Mouse (Mus musculus) liver, adult 2 months (tissue): ENCODE data around the gene Cbx3.

Source experiments
- CTCF ChIP-seq: fragments of 200-500 bp; IDR thresholded peaks from 2 replicates; pipeline ENCODE4 v1.5.1; 2011; ENCODE audit warnings: low read depth, low read length, control low read depth
- POLR2A ChIP-seq: fragments of 200-500 bp; IDR thresholded peaks from 2 replicates; pipeline ENCODE4 v1.6.1; 2011; ENCODE audit warnings: low read length, control low read depth; ENCODE audit not compliant: insufficient read depth; ENCODE audit errors: extremely low read depth

DNA sequence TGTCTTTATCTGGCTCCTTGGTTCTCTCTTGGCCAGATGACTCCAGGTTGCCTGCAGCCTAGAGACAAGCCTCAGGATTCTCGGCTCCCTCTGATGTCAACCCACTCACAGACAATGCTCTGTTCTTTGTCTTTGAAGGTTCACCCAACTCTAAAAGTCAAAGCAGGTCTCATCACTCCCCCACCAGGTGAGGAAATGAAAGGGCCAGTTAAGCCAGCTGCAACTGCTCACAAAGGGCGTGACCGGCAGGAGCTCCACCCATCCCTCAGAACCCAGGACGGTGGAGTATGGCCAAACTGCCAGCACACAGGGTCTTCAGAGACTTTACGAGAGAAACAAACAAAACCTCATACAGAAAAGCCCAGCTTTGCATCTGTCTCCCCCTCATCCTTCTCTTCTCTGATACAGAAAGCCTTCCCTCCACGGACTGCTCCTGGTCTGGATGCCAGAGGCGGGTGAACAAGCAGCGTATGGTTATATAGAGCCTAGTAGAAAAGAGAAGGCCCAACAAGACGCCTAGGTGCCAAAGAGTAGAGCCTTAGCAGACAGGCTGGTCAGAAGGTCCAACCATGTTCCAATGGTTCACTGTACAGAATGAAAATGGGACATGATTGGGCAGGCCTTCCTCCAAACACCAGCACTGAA is 27.8 kb upstream of the Cbx3 start:
- TF ChIP-seq POLR2A (no peak), CTCF (no peak)
